In the genomic region with DNA sequence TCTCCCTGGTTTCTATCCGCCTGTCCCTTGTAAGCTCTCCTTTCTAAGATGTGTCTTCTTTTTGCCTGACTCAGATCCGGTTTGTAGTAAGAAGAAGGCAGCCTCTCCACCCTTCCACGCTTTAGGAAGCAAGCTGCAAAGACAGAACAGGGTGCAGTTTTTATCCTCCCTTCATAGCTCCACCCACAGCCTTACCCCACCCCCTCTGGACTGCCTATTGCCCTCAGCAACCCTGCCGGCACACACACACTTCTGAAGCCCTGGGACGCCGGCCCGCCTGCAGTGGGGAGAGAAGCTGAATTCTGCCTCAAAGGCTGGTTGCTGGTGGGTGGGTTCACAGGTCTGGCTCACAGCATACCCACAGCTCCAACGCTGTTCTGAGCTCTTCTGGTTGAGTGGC, we compare ENCODE assay signal across 10 mouse cellular contexts. TPM values are rescaled to one million over a fixed set of nuclear protein-coding genes. Genes with fewer than 3 reads are reported as not detected.
A peak's percentile ranks its signal among the peaks of the same experiment; 100 is the strongest.
DNase-seq lines count a peak whose midpoint lies in the region; ATAC-seq and TF ChIP-seq lines count a peak whose summit lies in the region.
"Had no signal": no experiment of that assay in that cellular context is flagged by ENCODE, and none has a peak within 500 bp of the region (broad histone marks: within the 10 kb centered on the region; RNA-seq: fewer than 3 reads in every experiment).

No protein-coding gene starts in this region.

- H3K9me3 ChIP-seq in midbrain, embryonic 12.5 days = no peaks in the 10 kb centered on the region
- no peaks in the 10 kb centered on the region for H3K9me3 ChIP-seq in midbrain, postnatal 0 days (ENCODE audit: low read length)
- H3K9me3 ChIP-seq in midbrain, embryonic 13.5 days = no peaks in the 10 kb centered on the region
- H3K9me3 ChIP-seq: embryonic facial prominence, embryonic 12.5 days had no signal

- 1% methylated on average over 8 of the region's 8 CpGs for WGBS in midbrain, embryonic 12.5 days
- 5% methylated on average over 8 of the region's 8 CpGs for WGBS in midbrain, postnatal 0 days
- WGBS in midbrain, embryonic 13.5 days = under 1% methylated on average over 8 of the region's 8 CpGs

- H3K27ac ChIP-seq in midbrain, embryonic 12.5 days (replicated peaks) = no peak overlapping the region
- no peak overlapping the region for H3K27ac ChIP-seq in midbrain, postnatal 0 days (ENCODE audit: low read depth, low read length)
- no peak overlapping the region for H3K27ac ChIP-seq in midbrain, embryonic 13.5 days
- H3K27ac ChIP-seq: embryonic facial prominence, embryonic 12.5 days; macrophage had no signal

- peak overlapping the region; percentile 31 for H3K4me2 ChIP-seq in midbrain, embryonic 12.5 days (replicated peaks)
- no peak overlapping the region for H3K4me2 ChIP-seq in midbrain, postnatal 0 days (ENCODE audit: low read depth, low read length, poor library complexity, severe bottlenecking)
- peak overlapping the region; percentile 30; the same call in 1 of the 2 replicates for H3K4me2 ChIP-seq in midbrain, embryonic 13.5 days (replicated peaks)
- H3K4me2 ChIP-seq: embryonic facial prominence, embryonic 12.5 days had no signal

- no peaks in the 10 kb centered on the region for H3K36me3 ChIP-seq in midbrain, embryonic 12.5 days
- no peaks in the 10 kb centered on the region for H3K36me3 ChIP-seq in midbrain, postnatal 0 days (ENCODE audit: insufficient read depth, low read length)
- no peaks in the 10 kb centered on the region for H3K36me3 ChIP-seq in midbrain, embryonic 13.5 days
- H3K36me3 ChIP-seq: embryonic facial prominence, embryonic 12.5 days had no signal

- peaks cover 67% of the 10 kb centered on the region for H3K27me3 ChIP-seq in midbrain, embryonic 12.5 days
- peaks cover 15% of the 10 kb centered on the region for H3K27me3 ChIP-seq in midbrain, postnatal 0 days (ENCODE audit: insufficient read depth, low read length)
- peaks cover 58% of the 10 kb centered on the region for H3K27me3 ChIP-seq in midbrain, embryonic 13.5 days

- peak overlapping the region; percentile 41 for H3K9ac ChIP-seq in midbrain, embryonic 12.5 days (replicated peaks)
- no peak overlapping the region for H3K9ac ChIP-seq in midbrain, postnatal 0 days (replicated peaks; ENCODE audit: low read length, poor library complexity, severe bottlenecking)
- H3K9ac ChIP-seq in midbrain, embryonic 13.5 days (replicated peaks) = peak overlapping the region; percentile 32; the same call in 1 of the 2 replicates
- H3K9ac ChIP-seq: embryonic facial prominence, embryonic 12.5 days had no signal

- peak; percentile 12 for DNase-seq in gastrocnemius, postnatal 10 days
- DNase-seq in gastrocnemius, adult 18-20 months (ENCODE audit: low spot score) = no peak
- DNase-seq in midbrain, postnatal 0 days (ENCODE audit: low spot score) = no peak
- DNase-seq in R1 (ENCODE audit: low read depth, low spot score) = peak; percentile 79
- no peak for DNase-seq in cerebellum, postnatal 4 days (ENCODE audit: low spot score in 2 of 2)
- no peak for DNase-seq in adrenal gland, adult 8-10 months

- H3K4me3 ChIP-seq in midbrain, embryonic 12.5 days = 0 out of 2 replicates have a peak overlapping the region, but pooled peaks have one; percentile 4
- H3K4me3 ChIP-seq in midbrain, postnatal 0 days (ENCODE audit: low read depth, low read length) = no peak overlapping the region
- H3K4me3 ChIP-seq in midbrain, embryonic 13.5 days (replicated peaks) = no peak overlapping the region
- H3K4me3 ChIP-seq: embryonic facial prominence, embryonic 12.5 days had no signal

- ATAC-seq in midbrain, embryonic 12.5 days (ENCODE audit: low FRiP score, low read depth) = no peak
- no peak for ATAC-seq in midbrain, postnatal 0 days (ENCODE audit: low FRiP score)
- ATAC-seq in midbrain, embryonic 13.5 days = peak; percentile 37; the same call in 1 of the 2 replicates

- peaks cover 12% of the 10 kb centered on the region; the same call in 1 of the 2 replicates for H3K4me1 ChIP-seq in midbrain, embryonic 12.5 days
- 0 out of 2 replicates have a peak, but pooled peaks cover 10% of the 10 kb centered on the region for H3K4me1 ChIP-seq in midbrain, postnatal 0 days (ENCODE audit: insufficient read depth, low read length)
- peaks cover 27% of the 10 kb centered on the region for H3K4me1 ChIP-seq in midbrain, embryonic 13.5 days (replicated peaks)

- no peak for TF ChIP-seq CTCF in midbrain, postnatal 0 days (IDR thresholded peaks at IDR 0.05)

RNA-seq across cellular contexts. Expression of a gene that starts 6.1 kb away (rescaled TPM):
- total RNA-seq in gastrocnemius, postnatal 10 days (2021) = under 1 TPM; 0.05 to 0.23 TPM
- total RNA-seq in gastrocnemius, adult 18-20 months (2021) = not detected
- polyA plus RNA-seq in midbrain, embryonic 12.5 days (2016; fragmentation: Nextera tagmentation; extraction: Ambion mirVana) = 0.77 and 0.93 TPM in 2 replicates
- 13.0 and 15.7 TPM in 2 replicates for total RNA-seq in midbrain, postnatal 0 days (2014; rRNA removed)
- 7.7 and 8.3 TPM in 2 replicates for polyA plus RNA-seq in midbrain, postnatal 0 days (2015; fragmentation: Nextera tagmentation; extraction: Ambion mirVana)
- polyA plus RNA-seq in midbrain, embryonic 13.5 days (2015; fragmentation: Nextera tagmentation; extraction: Ambion mirVana) = 1.2 TPM in 2 replicates
- 1 to 10 TPM; 1.8 to 2.7 (median 2.3) TPM for total RNA-seq in adrenal gland, adult 8-10 months (2022)

RNA-seq across cellular contexts. Expression of a gene that starts 32.7 kb away (rescaled TPM):
- total RNA-seq in gastrocnemius, postnatal 10 days (2021) = 10 to 100 TPM; 40.5 to 49.5 TPM
- total RNA-seq in gastrocnemius, adult 18-20 months (2021) = 10 to 100 TPM; 41.3 to 48.7 TPM
- 75.9 and 78.2 TPM in 2 replicates for polyA plus RNA-seq in midbrain, embryonic 12.5 days (2016; fragmentation: Nextera tagmentation; extraction: Ambion mirVana)
- total RNA-seq in midbrain, postnatal 0 days (2014; rRNA removed) = 122 and 130 TPM in 2 replicates
- 94.8 and 99.5 TPM in 2 replicates for polyA plus RNA-seq in midbrain, postnatal 0 days (2015; fragmentation: Nextera tagmentation; extraction: Ambion mirVana)
- polyA plus RNA-seq in midbrain, embryonic 13.5 days (2015; fragmentation: Nextera tagmentation; extraction: Ambion mirVana) = 87.2 and 93.9 TPM in 2 replicates
- total RNA-seq in adrenal gland, adult 8-10 months (2022) = 10 to 100 TPM; 67.4 to 83.9 (median 73.4) TPM

RNA-seq across cellular contexts. Expression of a gene that starts 58.8 kb away (rescaled TPM):
- total RNA-seq in gastrocnemius, postnatal 10 days (2021) = 10 to 100 TPM; 14.9 to 17.7 TPM
- 10 to 100 TPM; 14.8 to 15.6 TPM for total RNA-seq in gastrocnemius, adult 18-20 months (2021)
- 56.3 and 61.8 TPM in 2 replicates for polyA plus RNA-seq in midbrain, embryonic 12.5 days (2016; fragmentation: Nextera tagmentation; extraction: Ambion mirVana)
- total RNA-seq in midbrain, postnatal 0 days (2014; rRNA removed) = 44.9 and 48.4 TPM in 2 replicates
- 44.6 and 45.2 TPM in 2 replicates for polyA plus RNA-seq in midbrain, postnatal 0 days (2015; fragmentation: Nextera tagmentation; extraction: Ambion mirVana)
- polyA plus RNA-seq in midbrain, embryonic 13.5 days (2015; fragmentation: Nextera tagmentation; extraction: Ambion mirVana) = 63.3 and 65.1 TPM in 2 replicates
- 10 to 100 TPM; 30.8 to 35.1 (median 33.8) TPM for total RNA-seq in adrenal gland, adult 8-10 months (2022)

Comparison
In these comparisons a context has a peak if more than half of its experiments do, and no peak if none do; other contexts are left out.
1. DNase-seq: peak in gastrocnemius, postnatal 10 days (single experiment) and R1 (single experiment); none in gastrocnemius, adult 18-20 months (single experiment), midbrain, postnatal 0 days (single experiment), cerebellum, postnatal 4 days (0 of 2) and adrenal gland, adult 8-10 months (single experiment).